Mouse (Mus musculus): Measurements from ENCODE around the gene Rbbp6. TPM values are rescaled to one million over a fixed set of nuclear protein-coding genes. Genes with fewer than 3 reads are reported as not detected.

The Rbbp6 gene
- polyA plus RNA-seq, 1 experiment from 2014 or later, result 27.4 TPM

GRCm38 (mm10) chr7:122998189-122998588, 32.7 kb downstream of the Rbbp6 start:
- WGBS, result 88% methylated on average over 3 of the region's 3 CpGs
- Histone ChIP-seq H3K36me3 (peaks cover 83% of the 10 kb centered on the region), H3K4me3 (no peak overlapping the region), H3K27me3 (no peaks in the 10 kb centered on the region), H3K4me2 (no peak overlapping the region), H3K9me3 (no peaks in the 10 kb centered on the region), H3K4me1 (replicated peaks) (no peaks in the 10 kb centered on the region), H3K9ac (no peak overlapping the region), H3K27ac (no peak overlapping the region)
- ATAC-seq (ENCODE audit: low FRiP score), result no peak

- no peaks in the 10 kb centered on the region for H3K4me1 ChIP-seq (replicated peaks)
- WGBS, result 94% methylated on average over 11 of the region's 11 CpGs
- H3K27ac ChIP-seq, result no peak overlapping the region
- no peaks in the 10 kb centered on the region for H3K9me3 ChIP-seq
- peaks cover 86% of the 10 kb centered on the region for H3K36me3 ChIP-seq
- H3K4me2 ChIP-seq, result no peak overlapping the region
- H3K9ac ChIP-seq, result no peak overlapping the region
- no peak overlapping the region for H3K4me3 ChIP-seq
- no peaks in the 10 kb centered on the region for H3K27me3 ChIP-seq
- no peak for ATAC-seq (ENCODE audit: low FRiP score)
These were observed 34.4 kb downstream of the Rbbp6 start for GRCm38 (mm10) chr7:122999871-123000396.

- H3K27me3 ChIP-seq, result no peaks in the 10 kb centered on the region
- ATAC-seq (ENCODE audit: low FRiP score), result no peak
- no peak overlapping the region for H3K4me2 ChIP-seq
- no peaks in the 10 kb centered on the region for H3K4me1 ChIP-seq (replicated peaks)
- peaks cover 84% of the 10 kb centered on the region for H3K36me3 ChIP-seq
- no peak overlapping the region for H3K9ac ChIP-seq
- 96% methylated on average over 16 of the region's 16 CpGs for WGBS
- no peak overlapping the region for H3K4me3 ChIP-seq
- H3K27ac ChIP-seq, result no peak overlapping the region
- H3K9me3 ChIP-seq, result no peaks in the 10 kb centered on the region
These were observed 35.3 kb downstream of the Rbbp6 start for GRCm38 (mm10) chr7:123000796-123001195.

GRCm38 (mm10) chr7:123001341-123002027, 36.0 kb downstream of the Rbbp6 start:
- Histone ChIP-seq H3K27ac (peak overlapping the region; percentile 30; the same call in 1 of the 2 replicates), H3K4me3 (no peak overlapping the region), H3K27me3 (no peaks in the 10 kb centered on the region), H3K4me1 (replicated peaks) (no peaks in the 10 kb centered on the region), H3K36me3 (peaks cover 80% of the 10 kb centered on the region), H3K9ac (no peak overlapping the region), H3K4me2 (no peak overlapping the region), H3K9me3 (no peaks in the 10 kb centered on the region)
- 87% methylated on average over 20 of the region's 20 CpGs for WGBS
- no peak for ATAC-seq (ENCODE audit: low FRiP score)

GRCm38 (mm10) chr7:123002028-123002410, 36.5 kb downstream of the Rbbp6 start:
- no peak overlapping the region for H3K4me2 ChIP-seq
- H3K36me3 ChIP-seq, result peaks cover 74% of the 10 kb centered on the region
- H3K4me3 ChIP-seq, result no peak overlapping the region
- H3K9me3 ChIP-seq, result no peaks in the 10 kb centered on the region
- H3K27me3 ChIP-seq, result no peaks in the 10 kb centered on the region
- no peaks in the 10 kb centered on the region for H3K4me1 ChIP-seq (replicated peaks)
- ATAC-seq (ENCODE audit: low FRiP score), result no peak
- H3K27ac ChIP-seq, result no peak overlapping the region
- H3K9ac ChIP-seq, result no peak overlapping the region
- WGBS, result 96% methylated on average over 6 of the region's 6 CpGs

- Histone ChIP-seq H3K4me3 (no peak overlapping the region), H3K9me3 (no peaks in the 10 kb centered on the region), H3K27me3 (no peaks in the 10 kb centered on the region), H3K4me1 (replicated peaks) (peaks cover 4% of the 10 kb centered on the region; the same call in 1 of the 2 replicates), H3K36me3 (peaks cover 67% of the 10 kb centered on the region), H3K9ac (no peak overlapping the region), H3K27ac (no peak overlapping the region), H3K4me2 (no peak overlapping the region)
- ATAC-seq (ENCODE audit: low FRiP score), result no peak
- 93% methylated on average over 4 of the region's 4 CpGs for WGBS
These were observed 37.7 kb downstream of the Rbbp6 start for GRCm38 (mm10) chr7:123003207-123003606.

GRCm38 (mm10) chr7:123004442-123004841, 39.0 kb downstream of the Rbbp6 start:
- no peak for ATAC-seq (ENCODE audit: low FRiP score)
- peaks cover 55% of the 10 kb centered on the region for H3K36me3 ChIP-seq
- H3K4me1 ChIP-seq (replicated peaks), result peaks cover 5% of the 10 kb centered on the region; the same call in 1 of the 2 replicates
- WGBS, result 95% methylated on average over 5 of the region's 5 CpGs
- H3K27me3 ChIP-seq, result no peaks in the 10 kb centered on the region
- no peak overlapping the region for H3K4me2 ChIP-seq
- no peaks in the 10 kb centered on the region for H3K9me3 ChIP-seq
- no peak overlapping the region for H3K4me3 ChIP-seq
- no peak overlapping the region for H3K9ac ChIP-seq
- no peak overlapping the region for H3K27ac ChIP-seq

GRCm38 (mm10) chr7:123006251-123006650, 40.8 kb downstream of the Rbbp6 start:
- no peak overlapping the region for H3K27ac ChIP-seq
- ATAC-seq (ENCODE audit: low FRiP score), result no peak
- H3K9me3 ChIP-seq, result no peaks in the 10 kb centered on the region
- no peak overlapping the region for H3K4me2 ChIP-seq
- peaks cover 5% of the 10 kb centered on the region; the same call in 1 of the 2 replicates for H3K4me1 ChIP-seq (replicated peaks)
- no peak overlapping the region for H3K4me3 ChIP-seq
- WGBS, result 79% methylated on average over 2 of the region's 2 CpGs
- no peak overlapping the region for H3K9ac ChIP-seq
- no peaks in the 10 kb centered on the region for H3K27me3 ChIP-seq
- peaks cover 40% of the 10 kb centered on the region for H3K36me3 ChIP-seq

- Histone ChIP-seq H3K27me3 (no peaks in the 10 kb centered on the region), H3K9ac (no peak overlapping the region), H3K36me3 (peaks cover 27% of the 10 kb centered on the region), H3K4me2 (no peak overlapping the region), H3K4me3 (no peak overlapping the region), H3K4me1 (replicated peaks) (peaks cover 5% of the 10 kb centered on the region; the same call in 1 of the 2 replicates), H3K27ac (no peak overlapping the region), H3K9me3 (no peaks in the 10 kb centered on the region)
- ATAC-seq (ENCODE audit: low FRiP score), result no peak
- 71% methylated on average over 4 of the region's 4 CpGs for WGBS
These were observed 42.3 kb downstream of the Rbbp6 start for GRCm38 (mm10) chr7:123007743-123008142.

GRCm38 (mm10) chr7:123013466-123013865, 48.0 kb downstream of the Rbbp6 start:
- Histone ChIP-seq H3K9ac (no peak overlapping the region), H3K9me3 (no peaks in the 10 kb centered on the region), H3K36me3 (no peaks in the 10 kb centered on the region), H3K4me2 (no peak overlapping the region), H3K4me3 (no peak overlapping the region), H3K4me1 (replicated peaks) (no peaks in the 10 kb centered on the region), H3K27ac (no peak overlapping the region), H3K27me3 (no peaks in the 10 kb centered on the region)
- no peak for ATAC-seq (ENCODE audit: low FRiP score)
- WGBS, result 80% methylated on average over 5 of the region's 5 CpGs

GRCm38 (mm10) chr7:123014729-123015128, 49.2 kb downstream of the Rbbp6 start:
- Histone ChIP-seq H3K4me1 (replicated peaks) (no peaks in the 10 kb centered on the region), H3K36me3 (no peaks in the 10 kb centered on the region), H3K9me3 (no peaks in the 10 kb centered on the region), H3K4me3 (no peak overlapping the region), H3K4me2 (no peak overlapping the region), H3K27me3 (no peaks in the 10 kb centered on the region), H3K27ac (no peak overlapping the region), H3K9ac (no peak overlapping the region)
- no peak for ATAC-seq (ENCODE audit: low FRiP score)
- 84% methylated on average over 7 of the region's 7 CpGs for WGBS

GRCm38 (mm10) chr7:123017627-123018026, 52.1 kb downstream of the Rbbp6 start:
- no peak overlapping the region for H3K4me3 ChIP-seq
- H3K4me2 ChIP-seq, result no peak overlapping the region
- 35% methylated on average over 3 of the region's 3 CpGs for WGBS
- H3K9ac ChIP-seq, result no peak overlapping the region
- no peaks in the 10 kb centered on the region for H3K27me3 ChIP-seq
- no peaks in the 10 kb centered on the region for H3K4me1 ChIP-seq (replicated peaks)
- H3K9me3 ChIP-seq, result no peaks in the 10 kb centered on the region
- no peak overlapping the region for H3K27ac ChIP-seq
- no peaks in the 10 kb centered on the region for H3K36me3 ChIP-seq
- ATAC-seq (ENCODE audit: low FRiP score), result no peak

- 61% methylated on average over 9 of the region's 9 CpGs for WGBS
These were observed 59.6 kb downstream of the Rbbp6 start for GRCm38 (mm10) chr7:123025123-123025522.

More at GRCm38 (mm10) chr7:123025123-123025522, 59.6 kb downstream of the Rbbp6 start:
- Histone ChIP-seq H3K9ac (no peak overlapping the region), H3K4me1 (replicated peaks) (peaks cover 6% of the 10 kb centered on the region), H3K27ac (no peak overlapping the region), H3K4me3 (no peak overlapping the region), H3K27me3 (no peaks in the 10 kb centered on the region), H3K36me3 (no peaks in the 10 kb centered on the region), H3K9me3 (no peaks in the 10 kb centered on the region), H3K4me2 (no peak overlapping the region)
- no peak for ATAC-seq (ENCODE audit: low FRiP score)
